Mouse (Mus musculus) spleen, adult 2 months (tissue): ENCODE results near the gene Oca2.

Experiments
- CTCF ChIP-seq: fragments of 200-500 bp; IDR thresholded peaks from 2 replicates; pipeline ENCODE4 v1.5.1; 2011; ENCODE audit warnings: mild to moderate bottlenecking, inconsistent platforms; ENCODE audit not compliant: insufficient read depth, insufficient read length, insufficient replicate concordance; ENCODE audit errors: extremely low read depth
- POLR2A ChIP-seq: fragments of 200-500 bp; IDR thresholded peaks from 2 replicates; pipeline ENCODE4 v1.6.1; 2011; ENCODE audit warnings: low read depth, low read length, inconsistent platforms

- TF ChIP-seq POLR2A (no peak), CTCF (no peak)
These were observed 52.0 kb downstream of the Oca2 start for GRCm38 (mm10) chr7:56291468-56292115.
